Mouse (Mus musculus): ENCODE measurements at regions not wholly inside any gene's neighbourhood (a gene's known extent, or its start where the extent isn't known, plus 50 kb on each side); places are given as distances from the start of the nearest gene placed in this dataset.

DNA sequence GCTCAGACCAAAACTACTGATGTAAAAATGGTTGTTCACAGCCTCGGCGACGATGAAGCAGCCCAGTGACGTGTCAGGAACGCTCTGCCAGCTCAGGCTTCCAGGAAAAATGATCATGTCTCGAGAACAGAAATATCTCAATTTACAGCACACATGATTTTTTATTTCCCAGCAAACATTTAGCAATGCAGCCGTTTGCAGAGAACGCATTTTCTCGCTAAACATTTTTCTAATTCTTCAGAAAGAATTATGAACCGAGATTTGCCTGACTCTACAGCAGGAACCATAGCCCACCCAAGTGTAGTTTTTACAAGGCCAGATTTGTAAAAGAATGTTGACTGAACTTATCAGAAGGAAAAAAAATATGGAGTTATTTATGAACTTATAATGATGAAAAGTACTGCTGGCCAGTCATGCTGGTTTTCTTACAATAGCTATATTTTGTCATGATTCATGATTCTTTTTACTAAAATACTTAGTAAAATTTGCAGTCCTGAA lies 380.4 kb downstream of the Etnk1 start:
- no peak for DNase-seq

DNA sequence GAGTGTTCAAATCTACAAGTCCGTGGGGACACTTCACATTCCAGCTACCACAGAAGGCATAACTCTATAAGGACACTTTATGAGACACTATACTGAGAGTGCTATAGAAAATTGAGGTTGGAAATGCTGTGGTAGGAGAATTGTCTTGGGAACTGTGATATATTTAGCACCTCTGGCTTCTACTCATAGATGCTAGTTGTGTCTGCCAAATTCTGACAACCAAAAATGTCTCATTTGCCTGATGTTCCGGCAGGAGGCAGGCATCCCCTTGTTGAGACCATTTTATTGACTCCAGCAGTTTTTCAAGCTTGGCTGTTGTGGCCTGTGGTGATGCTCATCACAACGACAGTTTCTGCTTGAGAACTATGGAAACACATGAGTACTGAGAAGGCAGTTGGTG lies 387.9 kb downstream of the Etnk1 start:
- no peak for DNase-seq

DNA sequence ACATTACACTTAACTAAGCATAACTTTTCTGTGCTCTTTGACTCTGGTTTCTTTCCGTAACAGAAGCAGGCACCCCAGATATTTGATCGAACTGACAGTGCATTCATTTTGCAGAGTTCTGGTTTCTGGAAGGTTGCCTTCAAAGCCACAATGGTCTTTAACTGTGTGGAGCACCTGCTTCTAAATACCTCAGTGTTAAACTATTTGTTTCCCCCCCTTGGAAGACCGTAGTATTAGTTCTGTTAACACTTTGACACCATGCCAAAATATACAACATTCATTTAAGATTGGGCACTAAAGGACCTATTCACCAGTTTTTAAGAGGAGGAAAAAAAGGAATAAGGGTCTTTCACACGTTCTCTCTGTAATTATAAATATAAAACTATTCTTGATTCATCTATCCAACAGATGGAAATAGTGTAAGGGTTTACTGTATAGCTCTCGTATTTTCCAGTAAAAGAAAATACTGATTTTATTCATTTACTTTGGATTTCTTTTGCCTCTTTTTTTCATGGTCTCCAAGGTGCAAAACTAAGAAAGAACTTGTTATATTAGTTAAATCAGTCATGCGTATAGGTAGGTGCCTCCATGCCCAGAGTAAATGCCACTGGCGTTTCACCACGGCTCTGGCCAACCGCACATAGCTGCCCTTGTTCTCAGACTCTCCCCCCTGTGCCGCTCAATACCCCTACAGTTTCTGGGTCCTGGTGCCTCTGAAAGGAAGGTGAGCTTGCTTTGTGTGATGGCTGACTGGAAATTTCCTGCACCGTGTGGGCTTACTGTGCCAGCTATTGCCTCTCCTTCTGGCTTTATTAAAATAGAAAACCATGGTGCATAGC lies 391.2 kb downstream of the Etnk1 start:
- no peak for DNase-seq

DNA sequence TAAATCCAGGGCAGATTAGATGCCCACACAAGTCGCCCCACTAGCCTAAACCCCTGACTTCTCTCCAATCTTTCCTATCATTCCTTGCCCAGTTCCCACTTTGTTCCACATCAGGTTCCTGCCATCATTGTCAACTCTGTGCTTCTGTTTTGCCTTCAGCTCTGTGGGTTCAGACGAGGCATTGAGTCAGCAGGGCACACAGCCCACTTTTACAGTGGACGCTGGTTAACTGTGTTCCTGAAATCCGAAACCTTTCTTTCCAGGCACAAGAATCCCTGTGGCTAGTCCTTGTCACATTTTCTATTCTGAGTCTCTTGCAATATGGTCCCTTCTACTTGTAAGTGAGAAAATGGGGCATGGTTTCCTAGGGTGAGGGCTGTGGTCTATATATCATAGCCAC lies 392.3 kb downstream of the Etnk1 start:
- no peak for DNase-seq

DNA sequence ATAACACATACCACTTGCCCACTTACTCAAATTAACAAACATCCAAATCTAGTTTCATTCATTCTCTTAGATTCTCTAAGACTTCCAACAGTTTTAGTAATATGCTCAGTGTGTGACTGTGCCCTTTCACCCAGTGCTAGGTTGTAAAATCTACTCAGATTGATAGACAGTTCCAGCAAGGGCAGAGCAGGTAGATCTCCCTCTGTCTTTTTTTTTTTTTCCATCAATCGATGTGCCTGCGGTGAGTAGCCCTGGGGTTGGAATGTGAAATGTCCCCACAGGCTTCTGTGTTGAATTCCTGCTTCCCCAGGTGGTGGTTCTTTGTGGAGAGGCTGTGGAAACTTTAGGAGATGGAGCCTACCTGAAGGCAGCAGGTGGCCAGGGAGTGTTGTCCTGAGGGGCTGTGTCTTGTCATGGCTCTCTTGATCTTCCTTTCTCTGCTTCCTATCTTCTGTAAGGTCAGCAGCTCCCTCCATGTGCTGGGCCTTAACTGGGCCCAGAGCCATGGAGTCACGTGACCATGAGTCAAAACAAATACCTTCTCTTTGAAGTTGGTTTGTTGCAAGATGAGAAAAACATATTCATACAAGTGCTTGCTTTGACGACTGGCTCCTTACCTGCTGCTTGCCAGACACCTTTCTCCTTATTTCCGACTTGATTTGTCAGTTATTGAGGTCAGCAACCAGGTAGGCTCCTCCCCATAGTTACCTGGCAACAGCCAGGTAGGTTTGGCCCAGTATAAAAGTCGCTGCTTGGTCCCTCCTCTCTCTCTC lies 394.5 kb downstream of the Etnk1 start:
- DNase-seq, result no peak

DNA sequence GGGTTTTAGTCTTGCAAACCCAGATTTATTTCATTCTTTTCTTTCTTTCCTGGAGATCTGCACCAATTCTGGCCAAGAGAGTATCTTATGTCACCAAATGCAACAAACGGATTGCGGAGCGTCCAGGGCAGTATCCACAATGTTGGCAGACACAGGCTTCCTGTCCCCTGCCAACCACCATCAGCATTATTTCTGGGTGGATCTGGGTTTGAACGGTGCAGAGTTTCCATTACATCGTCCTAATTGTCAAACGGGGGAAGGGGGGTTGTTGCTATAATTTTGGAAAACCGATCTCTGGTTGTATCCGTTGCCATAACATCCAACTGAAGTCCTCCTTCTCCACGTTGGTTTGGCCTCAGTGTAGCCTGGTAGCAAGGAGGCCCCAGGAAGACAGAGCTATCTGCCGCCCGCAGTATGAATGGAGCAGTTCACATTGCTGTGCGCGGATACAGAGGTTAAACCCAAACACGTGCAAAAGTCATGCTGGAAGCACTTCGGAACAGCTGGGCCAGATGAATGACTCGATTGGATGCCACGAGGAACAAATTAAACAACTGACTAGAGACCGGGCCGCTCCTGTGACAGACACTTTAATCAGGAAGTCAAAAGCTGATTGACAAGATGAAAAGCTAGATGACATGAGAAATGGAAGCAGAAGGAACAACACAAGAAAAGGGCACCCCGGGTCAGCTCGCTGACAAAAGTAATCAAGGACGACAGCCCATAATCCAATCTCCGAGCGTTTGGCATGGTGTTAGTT lies 404.5 kb downstream of the Etnk1 start:
- DNase-seq, result peak; percentile 3 to 4

DNA sequence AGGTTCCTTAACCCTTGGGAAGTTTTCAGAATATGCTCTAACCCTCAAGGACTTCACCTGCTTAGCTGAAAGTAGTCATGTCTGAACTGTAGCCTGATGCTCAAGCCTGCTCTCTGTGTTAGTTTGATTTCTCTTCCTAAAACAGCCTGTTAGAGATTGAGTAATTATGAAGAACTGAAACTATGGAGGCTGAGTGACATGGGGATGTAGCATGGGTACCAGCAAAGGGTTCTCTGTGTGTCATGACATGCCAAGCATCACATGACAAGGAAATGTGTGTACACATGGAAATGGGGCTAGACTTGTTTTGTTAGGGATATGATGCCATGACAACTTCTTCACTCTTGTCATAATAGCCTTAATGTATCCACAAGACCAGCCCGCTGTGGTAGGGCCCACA lies 412.2 kb downstream of the Etnk1 start:
- no peak for DNase-seq

DNA sequence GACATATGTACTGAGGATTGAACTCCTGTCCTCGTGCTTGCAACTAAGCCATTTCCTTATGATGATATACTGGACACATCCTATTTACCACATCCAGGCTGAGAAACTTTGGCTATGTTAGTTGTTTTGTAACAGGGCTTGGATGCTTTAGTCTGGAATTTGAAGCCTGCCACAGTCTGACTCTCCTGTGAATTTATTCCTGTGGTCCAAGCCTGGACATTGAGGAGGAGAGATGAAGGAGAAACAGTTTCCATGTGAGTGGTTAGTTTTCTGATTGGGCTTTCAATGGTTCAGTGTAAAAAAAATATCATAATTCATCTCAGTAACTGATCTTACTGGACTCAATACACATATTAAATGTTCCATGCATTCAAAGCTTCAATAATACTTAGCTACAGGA lies 422.6 kb downstream of the Etnk1 start:
- no peak for DNase-seq

DNA sequence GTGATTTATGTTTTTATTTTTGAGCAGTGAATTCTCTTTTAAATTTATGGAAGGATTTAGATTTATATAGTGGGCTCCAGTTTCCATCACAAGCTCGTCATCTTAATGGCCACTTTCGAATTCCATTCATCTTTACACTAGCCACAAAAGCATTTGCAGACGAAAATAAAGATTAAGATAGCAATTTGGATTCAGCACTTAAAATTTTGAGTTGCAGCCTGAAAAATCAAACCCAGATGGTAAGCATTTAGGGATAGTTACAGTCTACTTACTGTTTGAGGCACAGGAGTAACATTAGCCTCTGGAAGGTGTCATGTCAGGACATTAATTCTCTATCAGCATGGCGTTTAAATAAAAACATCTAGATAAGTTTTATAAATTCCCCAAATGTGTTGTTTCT lies 423.2 kb downstream of the Etnk1 start:
- no peak for DNase-seq

DNA sequence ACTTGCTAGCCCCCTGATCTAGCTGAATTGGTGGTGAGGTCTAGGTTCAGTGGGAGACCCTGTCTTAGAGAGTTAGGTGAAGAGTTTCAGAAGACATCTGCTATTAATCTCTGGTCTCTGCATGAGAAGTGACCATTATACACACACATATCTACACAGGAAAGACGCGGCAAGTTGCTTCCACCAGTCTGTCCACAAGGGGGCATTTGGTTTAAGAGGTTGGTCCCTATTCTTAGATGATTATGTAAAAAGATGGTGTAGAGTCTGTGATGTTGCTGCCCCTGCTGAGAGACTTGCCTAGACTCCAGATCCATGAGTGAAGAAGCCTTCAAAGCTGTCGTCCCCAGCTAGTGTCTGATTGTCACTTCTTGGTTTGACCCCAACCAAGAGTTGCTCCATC lies 425.5 kb downstream of the Etnk1 start:
- no peak for DNase-seq

DNA sequence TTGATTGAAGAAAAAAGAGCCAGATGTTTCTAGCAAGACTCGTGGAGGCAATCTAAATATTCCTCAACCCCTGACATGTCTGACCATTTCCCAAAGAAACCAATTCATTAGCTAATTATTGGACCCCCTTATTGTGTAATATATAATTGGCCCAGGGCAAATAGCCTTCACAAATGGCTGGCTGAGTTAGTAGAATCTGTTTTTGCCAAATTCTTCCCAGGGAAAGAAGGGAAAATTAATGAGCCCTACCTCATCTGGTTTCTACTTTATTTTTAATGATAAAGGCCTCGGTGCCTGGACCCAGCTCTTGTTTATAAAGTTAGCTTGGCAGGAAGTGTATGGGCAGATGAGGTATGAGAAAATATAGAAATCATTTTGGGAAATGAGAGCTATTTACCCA lies 428.5 kb downstream of the Etnk1 start:
- DNase-seq, result no peak

DNA sequence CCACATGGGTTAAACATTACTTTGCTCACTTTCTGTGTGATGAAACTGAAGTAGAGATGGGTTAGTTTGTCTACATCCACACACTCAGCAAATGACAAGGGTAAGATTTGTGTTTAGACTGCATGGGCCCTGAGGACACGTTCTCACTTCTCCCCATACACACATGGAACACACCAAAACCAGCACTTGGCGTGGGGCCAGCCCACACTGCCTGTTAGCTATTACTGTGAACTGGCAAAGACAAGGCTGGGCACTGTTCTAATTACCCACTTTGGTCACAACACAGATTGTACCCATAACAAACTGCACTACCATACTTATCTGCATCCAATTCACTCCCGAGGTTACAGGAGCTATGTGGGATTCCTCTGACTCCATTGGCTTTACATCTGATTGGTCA lies 430.4 kb downstream of the Etnk1 start:
- no peak for DNase-seq

DNA sequence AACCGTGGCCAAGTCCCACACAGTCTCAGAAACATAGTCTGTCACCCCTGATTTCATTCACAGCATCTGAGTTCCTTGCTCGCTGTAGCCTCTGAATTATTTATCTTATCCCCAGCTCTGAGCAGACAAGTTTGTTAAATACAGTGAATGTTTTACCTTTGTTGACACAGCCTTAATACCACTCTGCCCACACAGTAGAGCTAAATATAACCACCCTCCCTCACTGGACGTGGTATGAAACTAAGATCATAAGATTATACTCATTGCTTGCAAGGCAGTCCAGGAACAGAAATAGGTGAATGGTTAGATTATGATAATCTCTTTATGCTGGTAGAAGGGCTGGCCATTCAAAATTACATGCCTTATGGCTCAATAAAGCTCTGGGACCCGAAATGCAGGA lies 431.9 kb downstream of the Etnk1 start:
- no peak for DNase-seq

DNA sequence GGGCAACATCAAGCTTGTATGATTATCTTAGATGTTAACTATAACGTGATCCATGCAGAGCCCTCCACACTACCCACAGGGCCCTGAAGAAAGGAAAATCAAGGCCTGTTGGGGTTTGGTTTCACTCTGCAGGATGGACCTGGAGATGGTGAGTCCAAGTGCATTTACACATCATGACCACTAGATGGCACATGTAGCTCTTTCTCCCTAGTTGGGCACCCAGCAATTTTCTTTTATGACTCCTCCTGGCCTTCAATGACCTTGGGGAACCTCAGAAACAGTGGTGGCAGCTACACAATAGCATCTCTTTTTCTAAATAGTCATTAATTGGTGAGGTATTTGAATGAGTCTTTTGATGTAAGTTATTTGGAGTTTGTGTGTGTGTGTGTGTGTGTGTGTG lies 442.1 kb downstream of the Etnk1 start:
- peak; percentile 22 to 39 for DNase-seq

DNA sequence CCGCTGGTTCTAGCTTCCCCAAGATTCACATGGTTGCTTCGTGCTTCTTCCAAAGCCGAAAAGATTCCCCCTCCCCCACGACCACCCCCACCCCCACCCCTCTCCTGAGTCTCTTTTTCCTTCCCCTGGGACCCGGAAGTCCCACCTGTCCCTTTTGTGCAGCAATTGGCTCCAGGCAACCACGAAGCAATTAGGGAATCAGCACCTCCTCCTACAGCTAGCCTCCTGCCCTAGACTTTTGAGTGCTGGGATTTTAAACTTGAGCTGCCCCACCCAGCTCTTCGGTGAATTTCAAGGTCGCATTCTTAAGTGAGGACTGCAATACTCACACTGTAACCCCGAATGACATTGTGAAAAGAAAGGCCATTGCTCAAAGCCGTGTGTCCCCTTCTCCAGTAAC lies 445.9 kb downstream of the Etnk1 start:
- DNase-seq, result no peak

DNA sequence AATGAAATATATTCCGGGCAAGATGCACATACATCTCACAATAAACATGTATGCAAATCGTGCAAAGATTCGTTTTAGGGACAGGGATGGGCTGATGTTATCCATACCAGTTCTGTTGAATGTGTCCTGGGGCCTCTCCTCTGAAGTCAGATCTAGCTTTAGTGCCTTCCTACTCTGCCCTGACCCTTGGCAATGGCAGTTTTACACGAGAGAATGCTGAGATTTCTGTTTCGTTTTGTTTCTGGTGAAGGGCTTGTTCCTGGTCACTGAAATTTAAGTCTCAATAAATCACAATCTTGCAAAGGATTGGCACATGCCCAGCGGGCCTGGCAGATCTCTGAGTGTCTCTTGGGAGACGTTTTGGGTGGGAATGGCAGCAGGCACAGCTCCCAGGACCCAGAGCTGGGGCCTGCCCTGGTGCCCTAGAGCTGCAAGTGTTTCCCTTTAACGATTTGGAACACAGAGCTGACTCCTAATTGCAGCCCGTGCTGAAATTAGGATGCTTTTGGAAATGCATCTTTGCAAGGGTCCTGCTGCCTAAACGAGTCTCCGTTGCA lies 447.5 kb downstream of the Etnk1 start:
- peak in 1 of 2 experiments; percentile 7 for DNase-seq

DNA sequence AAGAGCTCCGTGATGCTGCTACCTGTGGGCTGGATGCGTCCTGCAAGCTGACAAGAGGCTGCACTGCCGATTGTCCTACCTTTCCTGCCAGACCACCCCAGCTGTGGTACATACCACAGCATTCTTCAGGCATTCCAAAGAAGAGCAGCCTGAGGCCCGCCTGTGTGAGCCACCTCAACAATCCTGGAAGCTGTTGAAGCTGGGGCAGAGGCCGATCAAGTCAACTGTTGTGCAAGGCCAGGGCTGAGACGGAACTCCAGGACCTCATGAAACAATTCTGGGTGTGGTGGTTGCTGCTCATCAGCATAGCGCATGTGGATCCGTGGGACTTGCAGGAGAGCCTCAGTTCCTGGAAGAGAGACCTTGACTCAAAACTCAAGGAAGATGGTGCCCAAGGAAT lies 448.3 kb downstream of the Etnk1 start:
- no peak for DNase-seq

DNA sequence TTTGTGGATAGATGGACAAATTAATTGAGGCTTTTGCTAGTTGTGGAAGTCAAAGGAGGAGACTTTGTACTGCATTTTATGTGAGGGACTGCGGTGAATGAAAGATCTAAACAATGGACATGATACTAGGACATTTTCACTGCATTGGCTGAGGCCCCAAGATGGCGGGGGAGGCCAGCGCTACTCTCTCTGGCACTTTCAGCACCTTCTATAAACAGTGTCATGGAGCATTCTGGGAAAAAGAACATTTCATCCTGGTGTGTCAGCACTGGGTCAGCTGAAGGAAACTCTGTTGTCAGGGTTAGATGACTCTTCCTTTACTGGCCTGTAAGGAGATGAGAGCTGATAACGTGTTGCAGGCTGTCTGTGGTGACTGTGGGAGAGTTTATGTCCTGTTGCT lies 449.4 kb downstream of the Etnk1 start:
- no peak for DNase-seq

DNA sequence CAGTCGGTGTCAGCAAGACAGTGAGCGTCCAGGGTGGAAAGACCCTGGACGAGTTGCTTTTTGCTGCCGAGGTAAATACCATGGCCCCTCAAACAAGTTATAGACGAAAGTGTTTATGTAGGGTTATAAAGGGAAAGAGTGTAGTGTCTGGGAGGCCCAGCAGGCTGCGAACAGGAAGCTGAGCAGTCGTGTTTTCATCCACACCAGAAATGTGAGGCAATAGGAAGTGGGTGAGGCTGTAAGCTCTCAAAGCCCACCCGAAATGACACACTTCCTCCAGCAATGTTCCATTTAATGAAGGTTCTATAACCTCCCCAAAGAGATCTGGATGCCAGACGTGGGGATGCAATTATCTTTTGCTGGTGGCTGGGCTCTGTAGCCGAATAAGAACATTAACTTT lies 451.5 kb downstream of the Etnk1 start:
- DNase-seq, result no peak

DNA sequence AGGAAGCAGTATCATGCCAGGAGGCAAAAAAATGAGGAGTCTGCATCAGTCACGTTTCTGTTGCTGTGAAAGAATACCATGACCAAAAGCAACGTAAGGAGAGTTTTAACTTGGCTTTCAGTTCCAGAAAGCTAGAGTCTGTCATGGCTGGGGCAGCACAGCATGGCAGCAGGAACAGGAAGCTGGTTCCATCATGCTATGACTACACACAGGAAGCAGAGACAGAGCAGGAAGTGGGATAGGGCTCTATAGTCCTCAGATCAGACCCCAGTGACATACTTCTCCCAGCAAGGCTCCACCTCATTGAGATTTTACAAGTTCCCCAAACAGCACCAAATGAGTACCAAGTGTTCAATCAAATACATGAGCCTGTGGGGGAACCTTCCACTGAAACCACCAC lies 453.6 kb downstream of the Etnk1 start:
- DNase-seq, result no peak

DNA sequence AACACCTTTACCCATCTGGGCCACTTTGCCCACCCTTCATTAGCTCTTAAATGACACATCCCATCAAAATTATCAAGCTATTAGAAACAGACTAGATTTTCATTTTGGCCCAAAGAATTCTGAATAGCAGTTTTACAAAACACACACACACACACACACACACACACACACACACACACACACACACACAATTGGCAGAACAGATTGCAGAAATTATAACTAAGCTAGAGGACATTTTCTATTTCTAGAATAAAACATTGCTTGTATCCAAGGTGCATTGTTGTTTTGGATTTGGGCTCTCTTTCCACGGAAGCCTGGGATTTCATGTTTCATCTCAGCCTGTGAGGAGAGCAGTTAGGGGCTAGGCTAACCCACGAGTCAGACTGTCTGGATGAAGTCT lies 455.1 kb downstream of the Etnk1 start:
- DNase-seq, result no peak

DNA sequence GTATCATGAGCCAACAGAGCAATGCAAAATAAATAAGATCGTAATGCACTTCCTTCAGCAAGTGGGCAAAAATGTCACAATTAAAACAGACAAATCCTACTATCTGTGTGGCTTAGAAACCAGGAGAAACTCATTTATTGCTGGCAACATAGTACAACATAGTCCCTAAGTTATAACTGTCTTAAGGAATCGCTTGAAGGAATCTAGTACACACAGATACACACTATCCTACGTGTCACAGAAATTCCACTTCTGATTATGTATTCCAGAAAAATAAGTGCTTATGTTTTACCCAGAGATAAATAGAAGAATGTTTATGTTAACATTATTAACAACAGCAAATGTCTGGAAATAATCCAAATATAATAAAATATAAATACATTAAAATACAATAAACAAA lies 457.9 kb downstream of the Etnk1 start:
- no peak for DNase-seq

DNA sequence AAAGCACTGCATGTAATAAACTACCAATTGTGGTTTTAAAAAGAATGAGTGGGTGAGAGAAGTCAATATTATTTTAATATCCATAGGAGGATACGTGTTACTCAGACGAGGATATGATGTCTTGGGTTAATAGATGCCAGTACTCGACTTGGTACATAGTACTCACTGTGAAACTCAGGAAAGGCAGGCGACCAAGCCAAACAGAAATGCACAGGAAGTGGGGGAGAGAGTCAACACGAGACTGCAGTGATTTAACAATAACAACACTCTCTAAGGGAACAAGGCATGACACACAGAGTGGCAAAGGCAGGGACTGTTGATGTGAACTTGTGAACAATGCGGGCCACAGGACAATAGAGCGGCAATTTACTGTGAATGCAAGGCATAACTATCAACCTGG lies 464.6 kb downstream of the Etnk1 start:
- peak in 1 of 2 experiments; percentile 8 for DNase-seq

All from heart, adult 18-20 months (tissue).